Mouse (Mus musculus): ENCODE measurements around the gene Slc16a1. TPM values are rescaled to one million over a fixed set of nuclear protein-coding genes. Genes with fewer than 3 reads are reported as not detected.
"Not testable (repeated sequence)": the region's sequence is repeated elsewhere in the genome, so short reads cannot be mapped to it uniquely, and the experiment has no call there.

Slc16a1 gene
- polyA plus RNA-seq, 1 experiment from 2014 or later: 31.0 TPM

GRCm38 (mm10) chr3:104700751-104701335 is 62.4 kb downstream of the Slc16a1 start:
- Histone ChIP-seq H3K27ac (ENCODE audit: low read depth) (no peak overlapping the region), H3K9me3 (ENCODE audit: low read depth, low read length) (no peaks in the 10 kb centered on the region), H3K36me3 (ENCODE audit: insufficient read depth) (no peaks in the 10 kb centered on the region), H3K4me2 (no peak overlapping the region), H3K9ac (no peak overlapping the region), H3K4me1 (ENCODE audit: insufficient read depth) (no peaks in the 10 kb centered on the region), H3K4me3 (ENCODE audit: low read depth, low read length) (no peak overlapping the region), H3K27me3 (ENCODE audit: insufficient read depth, low read length) (no peaks in the 10 kb centered on the region)
- ATAC-seq (ENCODE audit: insufficient read depth) (peak; percentile 82), DNase-seq (peak; percentile 90)
- peak; percentile 88 for TF ChIP-seq CTCF (IDR thresholded peaks at IDR 0.05; ENCODE audit: low read depth)
- 5% methylated on average over 23 of the region's 23 CpGs for WGBS

- no peak for TF ChIP-seq CTCF (IDR thresholded peaks at IDR 0.05; ENCODE audit: low read depth)
- Histone ChIP-seq H3K4me3 (ENCODE audit: low read depth, low read length) (no peak overlapping the region), H3K9ac (no peak overlapping the region), H3K9me3 (ENCODE audit: low read depth, low read length) (no peaks in the 10 kb centered on the region), H3K4me1 (ENCODE audit: insufficient read depth) (0 out of 2 replicates have a peak, but pooled peaks cover 4% of the 10 kb centered on the region), H3K36me3 (ENCODE audit: insufficient read depth) (no peaks in the 10 kb centered on the region), H3K27ac (ENCODE audit: low read depth) (no peak overlapping the region), H3K4me2 (no peak overlapping the region), H3K27me3 (ENCODE audit: insufficient read depth, low read length) (no peaks in the 10 kb centered on the region)
- ATAC-seq (ENCODE audit: insufficient read depth): no peak
- WGBS: 73% methylated on average over 1 of the region's 1 CpGs
- DNase-seq: no peak
Measured at GRCm38 (mm10) chr3:104701761-104702160, 63.3 kb downstream of the Slc16a1 start.

GRCm38 (mm10) chr3:104703941-104704340 is 65.5 kb downstream of the Slc16a1 start:
- ATAC-seq (ENCODE audit: insufficient read depth) (no peak), DNase-seq (no peak)
- H3K4me2 ChIP-seq: no peak overlapping the region
- H3K36me3 ChIP-seq (ENCODE audit: insufficient read depth): no peaks in the 10 kb centered on the region
- H3K9ac ChIP-seq: no peak overlapping the region
- TF ChIP-seq CTCF (IDR thresholded peaks at IDR 0.05; ENCODE audit: low read depth): no peak
- no peaks in the 10 kb centered on the region for H3K9me3 ChIP-seq (ENCODE audit: low read depth, low read length)
- no peak overlapping the region for H3K27ac ChIP-seq (ENCODE audit: low read depth)
- no peak overlapping the region for H3K4me3 ChIP-seq (ENCODE audit: low read depth, low read length)
- WGBS: 86% methylated on average over 4 of the region's 4 CpGs
- H3K27me3 ChIP-seq (ENCODE audit: insufficient read depth, low read length): no peaks in the 10 kb centered on the region
- H3K4me1 ChIP-seq (ENCODE audit: insufficient read depth): 0 out of 2 replicates have a peak, but pooled peaks cover 7% of the 10 kb centered on the region

- 54% methylated on average over 2 of the region's 2 CpGs for WGBS
- no peak overlapping the region for H3K9ac ChIP-seq
- no peak overlapping the region for H3K27ac ChIP-seq (ENCODE audit: low read depth)
- ATAC-seq (ENCODE audit: insufficient read depth): peak; percentile 52
- H3K4me2 ChIP-seq: no peak overlapping the region
- no peaks in the 10 kb centered on the region for H3K36me3 ChIP-seq (ENCODE audit: insufficient read depth)
- 0 out of 2 replicates have a peak, but pooled peaks cover 7% of the 10 kb centered on the region for H3K4me1 ChIP-seq (ENCODE audit: insufficient read depth)
- no peaks in the 10 kb centered on the region for H3K27me3 ChIP-seq (ENCODE audit: insufficient read depth, low read length)
- H3K9me3 ChIP-seq (ENCODE audit: low read depth, low read length): no peaks in the 10 kb centered on the region
- no peak for TF ChIP-seq CTCF (IDR thresholded peaks at IDR 0.05; ENCODE audit: low read depth)
- no peak overlapping the region for H3K4me3 ChIP-seq (ENCODE audit: low read depth, low read length)
- DNase-seq: peak; percentile 52
Measured at GRCm38 (mm10) chr3:104706446-104706845, 68.0 kb downstream of the Slc16a1 start.

- H3K36me3 ChIP-seq (ENCODE audit: insufficient read depth); H3K9ac ChIP-seq; H3K4me2 ChIP-seq; H3K27me3 ChIP-seq (ENCODE audit: insufficient read depth, low read length); H3K4me3 ChIP-seq (ENCODE audit: low read depth, low read length); H3K27ac ChIP-seq (ENCODE audit: low read depth); H3K4me1 ChIP-seq (ENCODE audit: insufficient read depth); H3K9me3 ChIP-seq (ENCODE audit: low read depth, low read length); DNase-seq: not testable (repeated sequence)
- 57% methylated on average over 6 of the region's 6 CpGs for whole genome bisulfite sequencing
- peak; percentile 64 for ATAC-seq (ENCODE audit: insufficient read depth)
Measured at GRCm38 (mm10) chr3:104706951-104707771, 68.7 kb downstream of the Slc16a1 start.

GRCm38 (mm10) chr3:104707772-104708144 is 69.3 kb downstream of the Slc16a1 start:
- not testable (repeated sequence) for H3K9me3 ChIP-seq (ENCODE audit: low read depth, low read length); H3K4me1 ChIP-seq (ENCODE audit: insufficient read depth); H3K27ac ChIP-seq (ENCODE audit: low read depth); H3K27me3 ChIP-seq (ENCODE audit: insufficient read depth, low read length); H3K4me2 ChIP-seq; DNase-seq; H3K4me3 ChIP-seq (ENCODE audit: low read depth, low read length); H3K36me3 ChIP-seq (ENCODE audit: insufficient read depth); H3K9ac ChIP-seq
- 50% methylated on average over 1 of the region's 1 CpGs for WGBS
- ATAC-seq (ENCODE audit: insufficient read depth): peak; percentile 55; the same call in 1 of the 2 replicates

Other genes starting within 250 kb of the Slc16a1 start
- 17.2 and 18.8 TPM in 2 replicates for gene Lrig2, start 126.8 kb upstream of the Slc16a1 start, polyA plus RNA-seq (2014; fragmentation: Nextera tagmentation; extraction: Ambion mirVana)
- gene Ppm1j, start 142.4 kb downstream of the Slc16a1 start, polyA plus RNA-seq (2014; fragmentation: Nextera tagmentation; extraction: Ambion mirVana): 2.7 and 3.7 TPM in 2 replicates
- 0.07 TPM in 1 of 2 replicates, not detected in the other for gene Fam19a3, start 143.2 kb downstream of the Slc16a1 start, polyA plus RNA-seq (2014; fragmentation: Nextera tagmentation; extraction: Ambion mirVana)
- gene Rhoc, start 149.7 kb downstream of the Slc16a1 start, polyA plus RNA-seq (2014; fragmentation: Nextera tagmentation; extraction: Ambion mirVana): 142 and 145 TPM in 2 replicates
- 51.0 and 53.9 TPM in 2 replicates for gene Mov10, start 179.9 kb downstream of the Slc16a1 start, polyA plus RNA-seq (2014; fragmentation: Nextera tagmentation; extraction: Ambion mirVana)
- 33.2 and 36.2 TPM in 2 replicates for gene St7l, start 225.3 kb downstream of the Slc16a1 start, polyA plus RNA-seq (2014; fragmentation: Nextera tagmentation; extraction: Ambion mirVana)
- gene Capza1, start 225.8 kb downstream of the Slc16a1 start, polyA plus RNA-seq (2014; fragmentation: Nextera tagmentation; extraction: Ambion mirVana): 233 and 236 TPM in 2 replicates